23 mouse cellular contexts compared by ENCODE assay signal in genomic region chr6:89467908-89468307, GRCm38 (mm10).
DNase-seq lines count a peak whose midpoint lies in the region; ATAC-seq lines count a peak whose summit lies in the region.
"Had no signal": no experiment of that assay in that cellular context is flagged by ENCODE, and none has a peak within 500 bp of the region (broad histone marks: within the 10 kb centered on the region; RNA-seq: fewer than 3 reads in every experiment).

No protein-coding gene starts in this region.

- H3K27ac ChIP-seq in hindbrain, embryonic 10.5 days: peak overlapping the region; percentile 8; the same call in 1 of the 2 replicates
- no peak overlapping the region for H3K27ac ChIP-seq in hindbrain, embryonic 13.5 days
- no peak overlapping the region for H3K27ac ChIP-seq in heart, embryonic 10.5 days
- H3K27ac ChIP-seq: gastrocnemius, adult 2 months; heart, embryonic 15.5 days; hindbrain, embryonic 15.5 days had no signal

- no peak for DNase-seq in hindbrain, embryonic 10.5 days (ENCODE audit: low spot score)
- peak; percentile 64 to 71 for DNase-seq in cerebellum, adult 18-20 months
- peak; percentile 88 for DNase-seq in cerebellum, adult 9-10 months
- peak; percentile 60 to 64 for DNase-seq in cerebellum, postnatal 25 days
- no peak for DNase-seq in kidney, adult 8-10 months
- DNase-seq in heart, embryonic 10.5 days (ENCODE audit: low spot score): no peak
- no peak for DNase-seq in ovary, postnatal 10 days (ENCODE audit: low spot score)
- DNase-seq: B cell, adult 2 months; forebrain, postnatal 0 days; gastrocnemius, adult 2 months; gastrocnemius, postnatal 14 days; heart, postnatal 10 days; heart, postnatal 36 days; kidney, adult 9 months had no signal

- no peaks in the 10 kb centered on the region for H3K9me3 ChIP-seq in hindbrain, embryonic 10.5 days
- no peaks in the 10 kb centered on the region for H3K9me3 ChIP-seq in hindbrain, embryonic 13.5 days
- H3K9me3 ChIP-seq in heart, embryonic 10.5 days: no peaks in the 10 kb centered on the region
- H3K9me3 ChIP-seq: G1E; heart, embryonic 12.5 days; heart, embryonic 15.5 days; hindbrain, embryonic 15.5 days had no signal

- no peak overlapping the region for H3K9ac ChIP-seq in hindbrain, embryonic 13.5 days
- H3K9ac ChIP-seq: forebrain, postnatal 0 days; heart, embryonic 12.5 days; heart, embryonic 15.5 days; hindbrain, embryonic 15.5 days had no signal

- H3K4me2 ChIP-seq in hindbrain, embryonic 13.5 days: no peak overlapping the region
- H3K4me2 ChIP-seq: heart, embryonic 12.5 days; heart, embryonic 15.5 days; hindbrain, embryonic 15.5 days had no signal

- H3K27me3 ChIP-seq in hindbrain, embryonic 10.5 days (ENCODE audit: insufficient read depth, poor library complexity, severe bottlenecking): no peaks in the 10 kb centered on the region
- H3K27me3 ChIP-seq in hindbrain, embryonic 13.5 days: no peaks in the 10 kb centered on the region
- H3K27me3 ChIP-seq in heart, embryonic 10.5 days (ENCODE audit: insufficient read depth, poor library complexity, severe bottlenecking): no peaks in the 10 kb centered on the region
- H3K27me3 ChIP-seq: CH12.LX; heart, embryonic 12.5 days; heart, embryonic 15.5 days; hindbrain, embryonic 15.5 days; Patski had no signal

- no peaks in the 10 kb centered on the region for H3K36me3 ChIP-seq in hindbrain, embryonic 10.5 days
- no peaks in the 10 kb centered on the region for H3K36me3 ChIP-seq in hindbrain, embryonic 13.5 days
- no peaks in the 10 kb centered on the region for H3K36me3 ChIP-seq in heart, embryonic 10.5 days
- H3K36me3 ChIP-seq: G1E; heart, embryonic 12.5 days; heart, embryonic 15.5 days; hindbrain, embryonic 15.5 days had no signal

- H3K4me1 ChIP-seq in hindbrain, embryonic 10.5 days (replicated peaks): peaks cover 4% of the 10 kb centered on the region; the same call in 1 of the 2 replicates
- H3K4me1 ChIP-seq in hindbrain, embryonic 13.5 days (replicated peaks): peaks cover 14% of the 10 kb centered on the region
- H3K4me1 ChIP-seq in heart, embryonic 10.5 days: peaks cover 23% of the 10 kb centered on the region

- ATAC-seq in hindbrain, embryonic 13.5 days (ENCODE audit: low FRiP score): no peak
- ATAC-seq: forebrain, embryonic 14.5 days; intestine, postnatal 0 days; Patski had no signal

- no peak overlapping the region for H3K4me3 ChIP-seq in hindbrain, embryonic 10.5 days
- no peak overlapping the region for H3K4me3 ChIP-seq in hindbrain, embryonic 13.5 days
- H3K4me3 ChIP-seq in heart, embryonic 10.5 days: no peak overlapping the region
- H3K4me3 ChIP-seq: gastrocnemius, adult 2 months; heart, embryonic 12.5 days; heart, embryonic 15.5 days; hindbrain, embryonic 15.5 days had no signal

Comparison
In these comparisons a context has a peak if more than half of its experiments do, and no peak if none do; other contexts are left out.
1. DNase-seq: peak in cerebellum, adult 18-20 months (2 of 2), cerebellum, adult 9-10 months (single experiment) and cerebellum, postnatal 25 days (2 of 2); none in hindbrain, embryonic 10.5 days (single experiment), kidney, adult 8-10 months (0 of 2), heart, embryonic 10.5 days (single experiment) and ovary, postnatal 10 days (single experiment).